Mouse (Mus musculus) heart, postnatal 10 days (tissue): ENCODE measurements around the gene Rdh9. TPM values are rescaled to one million over a fixed set of nuclear protein-coding genes. Genes with fewer than 3 reads are reported as not detected.

ENCODE experiments used
- DNase-seq, 2 experiments: peaks; one replicate each; pipeline ENCODE4 v3.0.0; 2021
- intact Hi-C: fragments of 180-260 bp; cut with DNase I; formaldehyde crosslinking; loops from one replicate; pipeline ENCODE4 v1.15.1; 2025
- total RNA-seq, 2 experiments: library from RNA; stranded (reverse); gene quantifications; 2 replicates each; pipeline ENCODE4 v1.2.3; 2021

Gene Rdh9
- total RNA-seq: under 1 TPM in 1 of 2 experiments, not detected in 1; 0.74 TPM

DNA sequence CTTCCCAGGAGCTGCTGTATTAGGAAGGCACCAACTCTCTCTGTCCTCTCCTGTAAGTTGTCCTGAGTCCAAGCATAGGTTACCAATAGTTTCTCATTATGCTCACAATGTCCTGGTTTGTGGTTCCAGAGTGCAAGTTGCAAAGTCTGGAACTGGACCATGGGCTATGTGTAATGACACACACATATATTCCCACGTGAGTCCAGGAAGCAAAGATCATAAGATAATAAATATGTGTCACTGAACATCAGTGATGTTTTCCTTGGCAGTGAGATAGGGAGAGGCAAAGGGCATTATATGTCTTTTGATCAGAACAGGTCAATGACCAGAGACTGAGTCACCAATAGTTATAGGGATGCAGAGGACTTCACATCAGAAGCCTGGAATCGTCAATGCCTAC, at the start of gene Rdh9:
Gene Rdh9, plus strand, starts transcription at position 376 of the 400 bp plus-strand sequence.
- no peak for DNase-seq

DNA sequence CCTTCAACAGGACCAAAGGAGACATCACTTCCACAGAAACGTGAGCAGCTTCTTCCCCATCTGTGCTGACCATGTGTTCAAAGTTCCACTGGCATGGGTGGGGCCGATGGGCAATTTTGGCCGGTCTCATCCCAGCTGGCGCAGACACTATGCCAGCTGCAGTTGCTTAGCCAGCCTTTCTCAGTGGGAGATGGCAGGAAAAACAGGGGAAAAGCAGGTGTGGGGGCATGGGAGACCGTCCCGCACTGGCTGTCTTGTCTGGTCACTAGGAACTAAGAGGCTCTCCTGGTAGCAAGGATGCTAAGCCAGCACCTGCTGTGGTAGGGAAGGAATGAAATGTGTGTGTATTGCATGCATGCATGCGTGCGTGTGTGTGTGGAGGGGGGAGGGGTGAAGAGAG, 47.7 kb upstream of the Rdh9 start:
- intact Hi-C loops: no loop called here
- no peak for DNase-seq

More for the DNA sequence above, at the start of gene Rdh9:
- intact Hi-C loops: no loop called here

DNA sequence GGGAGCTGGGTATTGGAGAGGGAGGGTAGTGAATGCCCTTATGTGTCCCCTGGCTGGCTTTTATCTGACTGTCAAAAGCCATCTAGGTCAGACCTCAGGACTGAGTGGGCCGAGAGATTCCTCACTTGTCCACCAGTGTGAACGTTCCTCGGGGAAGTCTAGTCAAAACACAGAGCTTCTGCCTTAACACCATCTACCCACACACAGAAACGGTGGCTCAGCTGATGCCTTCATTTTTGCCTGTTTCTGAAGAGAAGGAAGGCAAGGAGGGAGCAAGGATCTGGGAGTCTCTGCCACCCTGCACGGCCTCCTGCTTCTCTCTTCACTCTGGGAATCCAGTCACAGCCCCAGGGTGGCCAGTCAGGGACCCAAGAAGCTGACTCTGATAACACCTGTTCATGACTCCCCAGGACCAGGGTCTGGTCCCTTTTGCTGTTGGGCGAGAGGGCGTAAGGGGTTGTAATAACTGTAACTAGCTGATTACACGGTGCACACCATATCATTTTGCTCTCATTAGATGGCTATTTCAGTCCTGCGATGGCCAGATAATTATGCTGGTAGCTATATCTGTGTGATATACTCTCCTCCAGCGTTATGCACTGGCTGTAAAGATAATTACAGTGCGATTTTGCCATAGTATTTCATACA, 45.8 kb upstream of the Rdh9 start:
- DNase-seq: no peak
- intact Hi-C loops: no loop called here

DNA sequence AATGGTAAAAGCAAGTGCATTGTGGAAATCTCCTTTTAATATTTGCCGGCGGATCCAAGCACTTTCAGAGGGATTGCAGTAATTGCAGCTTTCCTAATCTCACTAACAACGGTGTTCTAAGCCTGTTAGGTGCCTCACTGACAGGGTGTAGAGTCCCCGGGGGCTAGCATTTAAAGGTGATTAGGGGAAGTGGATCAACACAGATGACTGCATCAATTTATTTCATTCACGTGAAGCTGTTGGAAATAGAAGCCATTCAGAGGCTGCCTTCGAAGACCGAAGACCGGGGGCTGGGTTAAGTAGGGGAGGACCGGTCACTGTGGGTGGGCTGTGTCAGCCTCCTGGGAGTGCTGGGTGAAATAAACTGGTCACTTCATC, 45.3 kb upstream of the Rdh9 start:
- intact Hi-C loops: no loop called here
- DNase-seq: no peak

DNA sequence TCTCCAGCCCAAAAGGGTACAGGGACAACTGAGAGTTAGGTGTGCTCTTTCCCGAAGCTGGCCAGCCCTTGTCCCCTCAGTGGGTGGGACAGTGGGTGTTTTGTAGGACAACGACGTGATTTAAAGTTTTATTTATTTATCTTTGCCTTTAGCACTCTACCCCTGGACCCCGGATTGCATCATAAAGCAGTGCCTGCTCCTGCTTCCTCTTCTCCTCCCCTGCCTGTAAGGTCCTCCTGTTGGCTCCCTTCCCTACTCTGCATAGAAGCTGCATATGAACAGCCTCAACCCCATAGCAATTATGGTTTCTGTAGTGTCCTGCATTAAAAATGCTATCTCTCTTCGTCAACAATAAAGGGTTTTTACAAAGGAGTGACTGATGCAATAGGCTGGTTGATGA, 44.8 kb upstream of the Rdh9 start:
- DNase-seq: no peak
- intact Hi-C loops: no loop called here

DNA sequence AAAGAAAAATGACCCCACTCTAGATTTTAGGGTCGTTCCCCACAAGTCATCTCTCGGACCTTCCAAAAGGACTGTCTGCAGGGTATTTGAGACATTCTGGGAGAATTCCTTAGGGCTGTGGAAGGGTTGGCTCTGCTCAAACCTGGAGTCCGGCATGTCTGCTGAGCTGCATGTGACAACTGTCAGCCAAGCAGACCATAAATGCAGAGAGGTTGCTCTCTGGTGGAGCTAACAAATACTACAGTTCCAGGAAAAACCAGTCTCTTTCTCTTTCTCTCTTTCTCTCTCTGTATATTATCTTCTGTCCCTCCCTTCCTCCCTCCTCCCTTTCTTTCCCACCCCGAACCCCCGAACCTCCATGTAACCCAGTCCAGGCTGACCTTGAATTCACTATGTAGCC, 41.8 kb upstream of the Rdh9 start:
- intact Hi-C loops: loop anchor here (1.0 to 2.0 kb wide), 3 partner anchors 40 to 94 kb away; no protein-coding TSS in a partner anchor
- DNase-seq: peak in 1 of 2 experiments; percentile 37

DNA sequence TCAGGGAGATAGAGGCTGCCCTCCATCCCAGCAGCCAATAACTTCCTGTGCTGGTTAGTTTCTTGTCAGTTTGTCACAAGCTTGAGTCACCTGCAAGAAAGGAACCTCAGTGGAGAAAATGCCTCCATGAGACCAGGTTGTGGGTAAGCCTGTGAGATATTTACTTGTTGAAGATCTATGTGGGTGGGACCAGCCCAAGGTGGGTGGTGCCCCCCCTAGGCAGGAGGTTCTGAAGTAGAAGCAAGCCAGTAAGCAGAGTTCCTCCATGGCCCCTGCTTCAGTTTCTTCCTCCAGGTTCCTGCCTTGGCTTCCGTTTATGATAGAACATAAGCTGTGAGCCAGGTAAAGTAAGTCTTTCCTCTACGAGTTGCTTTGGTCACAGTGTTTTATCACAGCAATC, 39.9 kb upstream of the Rdh9 start:
- intact Hi-C loops: no loop called here
- DNase-seq: no peak

DNA sequence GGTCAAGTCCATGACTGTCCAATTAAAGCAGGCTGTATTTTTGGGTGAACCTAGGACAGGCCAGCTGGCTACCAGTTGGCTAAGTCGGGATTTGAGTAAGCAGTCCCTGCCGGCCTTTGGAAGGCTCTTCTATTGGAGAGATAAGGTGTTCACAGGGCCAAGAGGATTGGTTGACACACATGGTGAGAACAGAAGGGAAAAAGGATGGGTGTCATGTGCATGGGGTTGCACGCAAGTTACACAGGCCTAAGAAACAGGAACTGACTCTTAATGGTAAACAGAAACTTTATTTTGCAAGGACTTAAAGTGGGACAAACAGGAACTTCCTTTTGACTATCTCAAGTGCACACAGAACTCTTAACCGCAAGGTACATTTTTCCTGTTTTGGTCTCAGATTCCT, 39.3 kb upstream of the Rdh9 start:
- intact Hi-C loops: no loop called here
- no peak for DNase-seq

DNA sequence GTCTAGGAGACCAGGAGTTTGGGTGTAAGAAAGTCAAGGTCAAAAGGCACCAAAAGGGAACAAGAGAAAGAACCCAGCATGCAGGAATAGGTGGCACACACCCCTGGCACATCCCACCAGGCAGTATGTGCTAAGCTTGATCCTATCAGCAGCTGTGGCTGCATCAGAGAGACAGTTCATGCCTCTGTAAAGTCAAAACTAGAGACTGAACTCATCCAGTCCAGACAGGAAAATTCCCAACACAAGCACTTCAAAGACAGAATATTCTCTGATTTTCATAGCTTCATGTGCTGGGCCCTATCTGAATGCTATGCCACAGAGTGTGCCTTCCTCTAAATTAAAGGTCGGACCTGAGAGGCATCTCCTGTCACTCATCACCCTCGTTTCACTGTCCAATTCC, 38.6 kb upstream of the Rdh9 start:
- no peak for DNase-seq
- intact Hi-C loops: no loop called here

DNA sequence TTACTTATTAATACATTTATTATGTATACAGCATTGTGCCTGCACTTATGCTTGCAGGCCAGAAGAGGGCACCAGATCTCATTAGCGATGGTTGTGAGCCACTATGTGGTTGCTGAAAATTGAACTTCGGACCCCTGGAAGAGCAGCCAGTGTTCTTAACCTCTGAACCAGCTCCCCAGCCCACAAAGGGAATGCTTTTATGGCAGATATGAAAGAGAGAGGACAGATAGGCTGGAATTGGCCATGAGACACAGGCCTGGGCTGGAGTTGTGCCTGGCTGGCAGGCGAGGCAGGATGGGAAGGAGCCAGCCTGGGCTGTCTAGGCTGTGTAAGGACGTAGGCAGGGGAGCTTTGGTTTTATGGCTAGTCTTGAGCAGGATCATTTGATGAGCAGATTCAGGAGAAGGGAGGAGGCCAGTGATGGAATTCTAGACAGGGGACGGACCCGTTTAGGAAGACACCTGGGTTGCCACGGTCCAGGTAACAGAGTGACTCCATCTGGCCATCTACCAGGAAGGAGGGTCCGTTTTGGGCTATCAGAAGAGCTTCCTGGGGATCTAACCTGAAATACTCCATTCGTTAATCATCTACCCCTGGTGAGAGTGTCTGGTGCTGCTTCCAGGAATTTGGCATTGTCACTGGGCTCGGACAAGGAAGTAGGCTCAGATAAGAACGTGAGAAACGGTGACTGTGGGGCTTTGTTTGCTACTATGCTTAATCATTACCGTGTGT, 37.9 kb upstream of the Rdh9 start:
- peak; percentile 30 to 56 for DNase-seq
- intact Hi-C loops: loop anchor here (1.0 to 2.0 kb wide), 2 partner anchors 199 to 270 kb away; no protein-coding TSS in a partner anchor

DNA sequence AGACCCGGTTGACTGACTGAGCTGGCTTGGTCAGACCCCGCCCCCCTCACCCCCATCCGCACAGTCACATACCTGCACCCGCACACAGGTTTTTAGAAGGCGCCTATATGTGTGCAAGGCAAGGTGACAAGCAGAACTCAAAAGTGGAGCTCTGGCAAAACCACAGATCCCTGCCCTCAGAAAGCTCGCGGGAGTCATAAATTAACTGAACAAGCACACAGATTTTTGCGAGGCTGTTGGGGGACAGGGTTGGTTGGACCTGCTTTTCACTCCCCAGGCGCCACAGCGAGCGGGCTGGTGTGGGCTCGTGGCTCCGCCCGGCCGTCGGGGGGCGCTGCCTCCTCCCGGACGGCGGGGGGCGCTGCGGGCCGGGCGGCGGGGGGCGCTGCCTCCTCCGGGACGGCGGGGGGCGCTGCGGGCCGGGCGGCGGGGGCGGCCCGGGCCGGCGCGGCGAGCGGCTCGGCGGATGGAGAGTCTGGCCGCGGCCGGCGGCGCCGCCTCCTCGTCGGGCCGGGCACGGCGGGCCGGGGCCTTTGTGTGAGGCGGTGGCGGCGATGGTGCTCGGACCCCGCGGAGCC, 37.0 kb upstream of the Rdh9 start, which contains the start of gene Zbtb39:
Gene Zbtb39, plus strand, starts transcription at position 456 of the 578 bp plus-strand sequence.
- DNase-seq: peak; percentile 84 to 85

DNA sequence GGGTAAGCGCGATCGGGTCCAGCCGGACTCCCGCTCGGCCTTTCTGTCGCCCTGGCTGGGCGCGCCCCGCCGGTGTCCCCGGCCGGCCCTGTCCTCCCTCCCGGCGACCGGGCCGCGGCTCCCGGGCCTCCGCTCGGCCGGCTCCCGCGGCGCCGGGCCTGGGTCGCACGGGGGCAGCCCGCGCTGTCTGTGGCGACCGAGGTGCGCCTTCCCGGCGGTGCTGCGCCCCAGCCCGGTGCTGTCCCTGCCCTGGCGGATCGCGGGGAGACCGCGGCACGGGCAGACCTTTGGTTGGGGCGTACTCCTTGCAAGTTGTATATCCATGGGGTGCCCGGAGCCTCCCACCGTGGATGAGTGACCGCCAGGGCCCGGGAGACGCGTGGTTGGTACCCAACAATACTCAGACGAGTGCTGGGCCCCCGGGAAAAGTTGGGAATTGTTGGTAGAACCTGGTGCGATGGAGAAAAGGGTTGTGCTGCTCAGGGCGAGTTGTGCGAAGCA, 36.5 kb upstream of the Rdh9 start:
- intact Hi-C loops: loop anchor here (2.0 kb wide), 1 partner anchor 269 kb away; no protein-coding TSS in a partner anchor
- peak in 1 of 2 experiments; percentile 56 for DNase-seq

More for the DNA sequence above, 37.0 kb upstream of the Rdh9 start, which contains the start of gene Zbtb39:
- intact Hi-C loops: loop anchor here (2.0 kb wide), 1 partner anchor 270 kb away; no protein-coding TSS in a partner anchor

DNA sequence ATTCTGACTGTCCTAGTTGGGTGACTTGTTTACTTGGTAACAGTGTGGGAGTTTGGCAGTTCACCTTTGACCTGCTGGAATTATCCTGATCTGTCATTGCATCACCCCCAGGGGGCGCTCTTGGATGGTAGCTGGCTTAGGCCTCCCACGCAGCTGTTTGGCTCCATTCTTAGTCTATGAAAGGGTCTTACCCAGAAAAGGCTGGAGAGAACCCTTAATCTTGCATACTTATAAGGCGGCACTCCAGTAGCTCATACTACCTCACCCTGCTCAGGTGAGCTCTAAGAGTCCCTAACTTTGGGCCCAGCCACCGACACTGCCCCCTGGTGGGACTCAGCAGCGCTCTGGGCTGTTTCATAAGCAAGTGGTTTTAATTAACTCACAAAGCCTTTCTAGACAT, 31.5 kb upstream of the Rdh9 start:
- peak; percentile 36 to 70 for DNase-seq
- intact Hi-C loops: no loop called here

DNA sequence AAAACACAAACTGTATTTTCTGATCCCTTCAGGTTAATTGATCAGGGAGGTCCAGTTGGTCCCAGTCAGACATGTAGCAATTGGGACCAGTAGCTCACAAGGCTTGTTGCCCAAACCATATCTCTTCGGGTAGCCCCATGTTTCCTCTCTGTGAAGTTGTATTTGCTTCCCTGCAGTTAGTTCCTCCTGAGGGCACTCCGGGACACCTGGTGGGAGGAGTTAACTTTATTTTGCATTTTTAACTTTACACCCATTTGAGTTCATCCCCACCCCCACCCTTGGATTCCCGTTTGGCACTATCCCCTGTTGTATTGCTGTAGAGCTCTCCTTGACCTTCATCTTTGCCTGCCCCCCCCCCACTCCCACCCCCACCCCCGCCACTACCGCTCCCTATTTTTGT, 30.3 kb upstream of the Rdh9 start:
- intact Hi-C loops: no loop called here
- DNase-seq: no peak

DNA sequence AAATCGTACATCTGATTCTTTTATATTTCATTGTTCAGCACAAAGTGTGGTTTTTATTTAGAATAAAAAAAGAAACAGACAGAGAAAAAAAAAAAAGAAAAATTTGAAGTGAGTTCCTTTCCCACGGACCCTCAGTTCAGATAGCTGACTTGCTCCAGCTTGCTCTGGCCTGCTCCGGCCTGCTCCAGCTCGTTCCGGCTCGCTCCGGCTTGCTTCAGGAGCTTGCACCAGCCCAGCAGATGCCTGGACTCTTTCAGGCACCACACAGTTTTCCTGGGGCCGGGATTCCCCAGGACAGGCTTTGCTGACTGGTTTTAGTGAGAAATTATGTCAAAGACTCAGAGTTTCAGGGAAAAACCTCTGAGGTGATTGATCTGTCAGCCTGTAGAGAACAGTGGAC, 28.9 kb upstream of the Rdh9 start:
- intact Hi-C loops: no loop called here
- DNase-seq: no peak

DNA sequence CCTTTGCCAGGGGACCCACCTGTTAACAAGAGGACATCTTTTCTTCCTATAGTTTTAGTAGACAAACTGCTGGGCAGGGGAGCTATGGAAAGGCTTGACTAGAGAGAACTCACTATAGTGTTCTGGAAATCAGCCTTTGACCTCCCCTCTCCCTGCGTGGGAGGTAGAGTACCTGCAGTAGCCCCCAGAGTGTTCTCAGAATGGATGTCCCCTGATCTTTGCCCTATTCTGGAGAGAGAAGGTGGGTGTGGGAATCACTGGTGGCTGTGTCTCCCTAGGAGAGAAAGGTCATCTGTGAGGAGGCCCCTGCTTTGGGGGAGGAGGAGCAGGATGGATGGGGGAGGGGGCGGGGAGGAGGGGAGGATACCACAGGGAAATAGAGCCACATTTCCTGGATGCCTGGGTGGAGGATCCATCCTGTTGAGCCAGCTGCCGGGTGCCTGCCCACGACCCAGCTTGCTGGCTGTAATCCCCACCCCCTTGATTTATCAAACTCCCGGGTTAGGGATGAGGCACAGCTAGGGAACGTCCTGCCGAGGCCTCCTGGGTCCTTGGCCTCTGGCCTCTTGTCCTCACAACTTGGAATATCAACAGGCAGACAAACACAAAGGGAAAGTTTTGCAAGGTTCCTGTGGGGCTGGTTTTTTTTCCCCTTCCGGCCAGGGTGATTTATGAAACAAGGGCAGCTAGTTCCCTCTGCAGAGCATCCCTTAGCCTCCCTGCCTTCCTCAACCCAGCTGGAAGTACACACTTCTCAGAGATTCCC, 27.2 kb upstream of the Rdh9 start:
- peak; percentile 32 to 46 for DNase-seq
- intact Hi-C loops: no loop called here

DNA sequence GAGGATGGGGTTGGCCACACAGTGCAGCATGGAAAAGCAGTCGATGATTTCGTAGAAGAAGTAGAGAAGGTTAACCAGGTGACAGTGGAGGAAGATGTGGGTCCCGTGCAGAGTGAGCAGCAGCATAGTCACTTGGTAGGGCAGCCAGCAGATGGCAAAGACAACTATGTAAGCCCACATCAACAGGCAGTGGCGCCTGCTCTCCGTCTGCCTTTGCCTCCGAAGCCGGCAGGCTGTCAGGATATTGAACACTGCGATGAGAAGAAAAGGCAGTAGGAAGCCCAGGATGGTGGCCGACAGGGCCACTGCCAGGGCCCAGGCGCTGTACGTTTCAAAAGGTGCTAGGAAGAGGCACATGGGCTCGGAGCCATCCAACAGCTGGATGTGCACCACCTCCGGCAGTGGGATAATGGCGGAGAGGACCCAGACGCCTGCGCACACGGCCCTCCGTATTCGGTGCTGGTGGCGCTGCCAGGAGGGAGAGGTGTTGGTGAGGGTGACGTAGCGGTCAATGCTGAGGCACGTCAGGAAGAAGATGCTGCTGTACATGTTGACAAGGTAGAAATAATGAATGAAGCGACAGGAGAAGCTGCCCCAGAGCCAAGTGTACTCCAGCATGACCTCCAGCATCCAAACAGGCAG, 25.9 kb upstream of the Rdh9 start:
- peak; percentile 25 to 40 for DNase-seq
- intact Hi-C loops: no loop called here

DNA sequence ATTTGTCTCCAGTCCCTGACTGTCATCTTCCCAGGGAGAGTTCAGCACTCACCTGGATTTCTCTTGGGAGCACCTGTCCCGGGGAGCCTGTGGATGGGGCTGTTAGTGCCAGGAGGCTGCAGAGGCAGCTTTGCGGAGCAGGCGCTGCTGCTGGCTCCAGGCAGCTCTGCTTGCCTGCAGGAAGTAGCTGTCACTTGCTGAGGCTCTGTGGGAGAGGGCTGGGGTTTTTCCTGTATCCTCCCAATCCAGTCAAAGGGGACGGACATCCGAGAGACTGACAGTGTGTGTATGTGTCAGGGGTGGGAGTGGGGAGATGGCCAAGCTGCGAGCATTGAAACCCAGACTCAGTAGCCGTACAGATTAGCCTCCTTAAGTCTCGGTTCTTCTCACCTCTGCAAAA, 24.6 kb upstream of the Rdh9 start, which contains the start of gene Gpr182:
Gene Gpr182, minus strand, starts transcription at position 185 of the 400 bp plus-strand sequence.
- DNase-seq: peak; percentile 41 to 47
- intact Hi-C loops: no loop called here

DNA sequence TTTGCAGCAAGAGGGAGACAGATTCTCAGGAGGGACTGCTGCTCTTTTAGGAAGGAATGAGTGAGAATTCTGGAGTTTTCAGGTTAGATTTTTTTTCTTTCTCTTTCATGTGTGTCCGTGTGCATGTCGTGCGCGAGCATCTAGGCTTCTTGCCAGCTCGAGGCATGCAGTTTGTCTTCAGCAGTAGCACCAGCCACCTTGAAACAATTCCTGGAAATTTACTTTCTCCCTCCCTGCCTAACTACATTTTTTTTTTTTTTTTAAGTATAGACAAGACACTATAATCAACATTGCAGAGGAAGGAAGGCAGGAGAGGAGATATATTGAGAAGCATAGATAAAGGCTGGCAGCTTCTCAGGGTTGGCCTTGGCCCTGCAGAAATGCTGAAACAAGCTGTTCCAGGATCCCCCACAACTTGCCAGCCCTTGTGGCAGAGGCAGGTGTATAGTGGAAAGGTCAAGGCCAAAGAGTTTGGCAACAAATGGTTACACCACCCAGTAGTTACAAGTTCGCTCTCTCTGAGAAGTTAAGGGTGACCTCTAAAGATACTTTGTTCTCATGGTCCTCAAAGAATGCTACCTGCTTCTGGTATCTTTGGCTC, 21.5 kb upstream of the Rdh9 start:
- intact Hi-C loops: no loop called here
- DNase-seq: peak; percentile 42 to 50

DNA sequence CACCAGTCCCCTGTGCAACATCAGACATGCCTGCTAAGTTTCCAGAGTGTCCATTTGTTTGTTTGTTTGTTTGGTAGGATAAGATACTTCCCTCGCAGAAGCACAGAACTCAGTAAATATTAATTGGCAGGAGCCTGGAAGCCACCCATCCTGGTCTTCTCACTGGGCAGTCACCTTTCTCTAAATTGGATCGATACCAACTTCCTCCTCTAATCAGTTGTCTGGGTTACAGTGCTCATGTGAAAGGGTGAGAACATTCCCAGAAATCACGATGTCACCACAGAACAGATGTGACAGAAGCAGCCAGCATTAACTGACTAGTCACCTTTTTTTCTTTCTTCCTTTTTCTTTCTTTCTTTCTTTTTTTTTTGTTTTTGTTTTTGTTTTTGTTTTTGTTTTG, 20.9 kb upstream of the Rdh9 start:
- intact Hi-C loops: no loop called here

More for the DNA sequence above, 20.9 kb upstream of the Rdh9 start:
- DNase-seq: no peak
